Mouse (Mus musculus) v-Abl transformed pro-B cells (cell line): ENCODE results near the gene Gm11555.
"Not testable (repeated sequence)": the region's sequence is repeated elsewhere in the genome, so short reads cannot be mapped to it uniquely, and the experiment has no call there.

ENCODE experiments used
- in situ Hi-C, 2 experiments: fragments of 400-800 bp; cut with MboI; formaldehyde crosslinking; loops; one replicate each; pipeline ENCODE4 v1.15.1; 2025; ENCODE audit not compliant: unreplicated experiment in 2 of 2

Gm11555 gene

GRCm38 (mm10) chr11:99650136-99650535 is at the start of gene Gm11555:
Gene Gm11555 (minus strand): TSS chr11:99650236.
- in situ Hi-C loops, result no loop called here

DNA sequence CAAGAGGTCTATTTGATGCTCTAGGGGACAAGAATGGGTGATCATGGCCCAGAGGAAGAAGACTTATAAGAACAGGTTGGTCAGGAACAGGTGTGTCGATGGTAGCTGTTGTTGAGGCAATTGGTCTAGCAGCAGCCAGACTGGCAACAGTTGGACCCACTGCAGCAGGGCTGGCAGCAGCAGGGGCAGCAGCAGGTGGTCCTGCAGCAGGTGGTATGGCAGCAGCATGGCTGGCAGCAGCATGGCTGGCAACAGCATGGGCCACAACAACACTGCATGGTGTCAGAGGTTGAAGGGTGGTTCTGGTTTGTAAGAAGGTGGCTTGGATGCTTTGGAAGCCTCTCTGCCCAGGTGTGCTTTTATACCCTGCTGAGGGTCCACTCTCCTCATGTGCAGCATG is 40.4 kb upstream of the Gm11555 start, which contains the start of gene Gm14190:
Gm14190 (minus strand) TSS at position 278 of the 400 bp plus-strand sequence.
- in situ Hi-C loops, result no loop called here

DNA sequence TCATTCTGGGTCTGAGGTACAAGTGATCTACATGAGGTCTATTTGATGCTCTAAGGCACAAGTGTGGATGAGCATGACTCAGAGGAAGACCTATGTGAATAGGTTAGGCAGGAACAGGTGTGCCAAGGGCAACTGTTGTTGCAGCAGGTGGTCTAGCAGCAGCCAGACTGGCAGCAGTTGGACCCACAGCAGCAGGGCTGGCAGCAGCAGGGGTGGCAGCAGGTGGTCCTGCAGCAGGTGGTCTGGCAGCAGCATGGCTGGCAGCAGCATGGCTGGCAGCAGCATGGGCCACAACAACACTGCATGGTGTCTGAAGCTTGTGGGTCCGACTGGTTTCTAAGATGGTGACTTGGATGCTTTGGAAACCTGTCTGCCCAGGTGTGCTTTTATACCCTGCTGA is 35.2 kb upstream of the Gm11555 start:
- in situ Hi-C loops, result not testable (repeated sequence)

DNA sequence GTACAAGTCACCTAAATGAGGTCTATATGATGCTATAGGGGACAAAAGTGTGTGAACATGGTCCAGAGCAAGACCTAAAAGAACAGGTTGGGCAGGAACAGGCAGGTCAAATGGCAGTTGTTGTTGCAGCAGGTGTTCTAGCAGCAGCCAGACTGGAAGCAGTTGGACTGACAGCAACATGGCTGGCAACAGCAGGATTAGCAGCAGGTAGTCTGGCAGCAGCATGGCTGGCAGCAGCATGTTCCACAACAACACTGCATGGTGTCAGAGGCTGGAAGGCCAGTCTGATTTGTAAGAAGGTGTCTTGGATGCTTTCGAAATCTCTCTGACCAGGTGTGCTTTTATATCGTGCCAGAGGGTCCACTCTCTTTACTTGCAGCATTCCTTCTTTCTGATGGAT is 33.4 kb upstream of the Gm11555 start:
- in situ Hi-C loops, result no loop called here

GRCm38 (mm10) chr11:99665860-99666259 is 15.8 kb upstream of the Gm11555 start, which contains the start of gene Krtap4-6:
Gene Krtap4-6 (minus strand): TSS chr11:99665960.
- in situ Hi-C loops, result no loop called here

DNA sequence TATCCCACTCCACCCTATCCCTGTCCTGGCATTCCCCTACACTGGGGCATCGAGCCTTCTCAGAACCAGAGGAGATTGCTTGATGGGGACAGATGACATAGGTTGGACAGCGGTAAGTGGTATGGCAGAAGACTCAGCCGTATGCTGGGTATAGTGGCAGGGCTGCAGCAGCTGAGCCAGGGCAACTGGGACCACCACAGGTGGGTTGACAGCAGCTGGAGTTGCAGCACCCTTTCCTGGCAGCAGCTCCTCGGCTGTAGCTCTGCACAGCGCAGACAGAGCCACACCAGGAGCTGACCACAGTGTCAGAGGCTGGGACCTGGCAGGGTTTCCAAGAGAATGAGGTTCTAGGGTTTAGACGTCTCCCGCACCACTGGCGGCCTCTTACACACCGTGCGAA is 12.8 kb upstream of the Gm11555 start:
- in situ Hi-C loops, result no loop called here

- in situ Hi-C loops, result no loop called here
Measured at GRCm38 (mm10) chr11:99659256-99659655, 9.2 kb upstream of the Gm11555 start.

DNA sequence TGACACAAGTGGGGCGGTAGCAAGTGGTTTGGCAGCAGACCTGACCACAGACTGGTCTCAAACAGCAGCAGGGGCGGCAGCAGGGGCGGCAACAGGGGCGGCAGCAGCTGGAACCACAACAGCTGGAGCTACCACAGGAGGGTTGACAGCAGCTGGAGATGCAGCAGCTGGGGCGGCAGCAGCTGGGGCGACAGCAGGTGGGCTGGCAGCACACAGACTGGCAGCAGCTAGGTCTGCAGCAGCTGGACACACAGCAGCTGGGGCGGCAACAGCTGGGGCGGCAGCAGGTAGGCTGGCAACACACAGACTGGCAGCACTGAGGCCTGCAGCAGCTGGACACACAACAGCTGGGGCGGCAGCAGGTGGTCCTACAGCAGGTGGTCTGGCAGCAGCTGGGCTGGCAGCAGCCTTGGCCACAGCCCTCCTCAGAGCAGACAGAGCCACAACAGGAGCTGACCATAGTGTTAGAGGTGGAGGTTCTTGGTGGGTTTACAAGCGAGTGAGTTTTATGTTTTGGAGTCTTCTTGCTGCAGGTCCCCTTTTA is 8.5 kb upstream of the Gm11555 start, which contains the start of gene Gm11563:
Gm11563 (minus strand) TSS at position 494 of the 544 bp plus-strand sequence.
- in situ Hi-C loops, result not testable (repeated sequence)

DNA sequence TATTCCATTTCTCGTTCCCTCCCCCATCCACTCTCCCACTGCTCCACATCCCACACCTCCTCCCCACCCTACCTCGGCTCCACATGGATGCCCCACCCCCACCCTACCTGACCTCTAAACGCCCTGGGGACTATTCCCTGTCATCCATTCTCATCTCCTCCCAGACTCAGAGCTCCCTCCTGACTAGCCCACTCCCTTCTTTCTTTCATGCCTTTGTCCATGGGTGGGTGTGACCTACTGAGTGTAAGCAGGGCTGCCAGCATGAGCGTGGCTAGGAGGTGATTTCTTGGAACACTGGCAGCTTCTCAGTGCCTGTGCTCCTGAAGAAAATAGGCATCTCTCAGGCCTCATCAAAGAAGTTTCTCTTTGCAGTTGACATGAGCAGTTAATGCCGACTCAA is 7.0 kb upstream of the Gm11555 start:
- in situ Hi-C loops, result no loop called here

- in situ Hi-C loops, result no loop called here
Measured at GRCm38 (mm10) chr11:99646444-99646843, 3.6 kb downstream of the Gm11555 start.

DNA sequence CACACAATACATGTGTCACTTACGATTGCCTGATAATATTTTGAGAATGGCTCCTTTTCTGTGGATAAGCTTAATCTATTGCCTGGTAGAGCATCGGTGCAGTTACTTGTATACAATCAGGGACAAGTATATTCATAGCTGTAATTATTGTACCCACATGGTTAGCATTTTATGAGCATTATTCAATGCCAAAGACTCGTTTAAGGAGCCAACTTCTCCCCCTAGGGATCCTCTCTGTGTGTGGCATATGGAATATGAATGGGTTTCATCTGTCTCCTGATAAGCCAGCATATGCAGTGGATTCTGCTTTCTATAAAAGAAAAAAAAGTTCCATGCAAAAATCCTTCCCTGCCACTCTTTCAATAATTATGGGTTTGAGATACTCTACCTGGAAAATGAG is 5.7 kb downstream of the Gm11555 start:
- in situ Hi-C loops, result no loop called here

DNA sequence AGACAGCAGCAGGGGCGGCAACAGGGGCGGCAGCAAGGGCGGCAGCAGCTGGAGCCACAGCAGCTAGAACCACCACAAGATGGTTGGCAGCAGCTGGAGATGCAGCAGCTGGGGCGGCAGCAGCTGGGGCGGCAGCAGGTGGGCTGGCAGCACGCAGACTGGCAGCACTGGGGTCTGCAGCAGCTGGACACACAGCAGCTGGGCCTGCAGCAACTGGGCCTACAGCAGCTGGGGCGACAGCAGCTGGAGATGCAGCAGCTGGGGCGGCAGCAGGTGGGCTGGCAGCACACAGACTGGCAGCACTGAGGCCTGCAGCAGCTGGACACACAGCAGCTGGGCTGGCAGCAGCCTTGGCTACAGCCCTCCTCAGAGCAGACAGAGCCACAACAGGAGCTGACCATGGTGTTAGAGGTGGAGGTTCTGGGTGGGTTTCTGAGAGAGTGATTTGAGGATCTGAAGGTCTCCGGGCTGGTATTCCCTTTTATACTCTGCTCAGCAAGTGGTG is 6.3 kb downstream of the Gm11555 start, which contains the start of gene Krtap4-7:
Krtap4-7 (minus strand) TSS at position 455 of the 505 bp plus-strand sequence.
- in situ Hi-C loops, result not testable (repeated sequence)

- in situ Hi-C loops, result no loop called here
Measured at GRCm38 (mm10) chr11:99640926-99641325, 9.1 kb downstream of the Gm11555 start.

GRCm38 (mm10) chr11:99637086-99637485 is 12.9 kb downstream of the Gm11555 start:
- in situ Hi-C loops, result no loop called here

DNA sequence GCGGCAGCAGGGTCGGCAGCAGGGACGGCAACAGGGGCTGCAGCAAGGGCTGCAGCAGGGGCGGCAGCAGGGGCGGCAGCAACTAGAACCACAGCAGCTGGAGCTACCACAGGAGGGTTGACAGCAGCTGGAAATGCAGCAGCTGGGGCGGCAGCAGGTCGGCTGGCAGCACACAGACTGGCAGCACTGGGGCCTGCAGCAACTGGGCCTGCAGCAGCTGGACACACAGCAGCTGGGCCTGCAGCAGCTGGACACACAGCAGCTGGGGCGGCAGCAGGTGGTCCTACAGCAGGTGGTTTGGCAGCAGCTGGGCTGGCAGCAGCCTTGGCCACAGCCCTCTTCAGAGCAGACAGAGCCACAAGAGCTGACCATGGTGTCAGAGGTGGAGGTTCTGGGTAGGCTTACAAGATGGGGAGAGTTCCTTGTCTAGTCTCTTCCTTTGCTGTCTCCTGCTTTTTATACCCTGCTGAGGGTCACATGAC is 15.3 kb downstream of the Gm11555 start, which contains the start of gene Krtap4-2:
Krtap4-2 (minus strand) TSS at position 432 of the 482 bp plus-strand sequence.
- in situ Hi-C loops, result no loop called here

DNA sequence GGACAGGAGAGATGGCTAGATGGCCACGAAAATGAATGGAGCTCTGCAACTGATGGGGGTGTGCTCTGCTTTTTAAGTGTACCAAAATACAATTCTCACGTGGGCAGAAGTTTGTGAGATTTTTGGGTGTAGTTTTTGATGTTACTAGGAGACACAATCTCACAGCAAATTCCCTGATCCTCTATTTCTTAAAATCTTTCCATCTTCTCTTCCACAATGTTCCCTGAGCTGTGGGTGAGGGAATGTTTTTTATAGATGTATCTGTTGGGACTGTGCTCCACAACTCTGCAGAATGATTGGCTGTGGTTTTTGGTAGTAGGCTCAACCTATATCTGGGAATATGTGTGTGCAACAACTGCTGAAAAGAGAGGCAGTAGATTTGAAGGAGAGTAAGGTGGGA is 16.7 kb downstream of the Gm11555 start:
- in situ Hi-C loops, result no loop called here

DNA sequence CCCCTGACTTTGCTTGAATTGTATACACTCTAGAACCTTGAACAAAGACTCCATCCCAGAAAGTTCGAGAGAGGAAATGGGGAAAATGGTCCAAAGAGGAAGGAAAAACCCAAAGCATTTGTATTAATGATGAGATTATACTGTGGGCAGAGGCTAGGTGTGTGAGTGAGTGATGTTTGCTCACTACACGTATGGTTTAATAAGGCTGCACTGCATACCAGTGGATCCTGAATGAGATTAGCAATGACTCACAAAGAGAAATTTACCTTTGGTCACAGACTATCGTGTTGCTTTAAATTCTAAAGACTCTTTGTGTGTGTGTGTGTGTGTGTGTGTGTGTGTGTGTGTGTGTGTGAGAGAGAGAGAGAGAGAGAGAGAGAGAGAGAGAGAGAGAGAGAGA is 19.1 kb downstream of the Gm11555 start:
- in situ Hi-C loops, result no loop called here

- in situ Hi-C loops, result no loop called here
Measured at GRCm38 (mm10) chr11:99628138-99628537, 21.9 kb downstream of the Gm11555 start, which contains the start of gene Krtap4-1. Gene Krtap4-1 (minus strand): TSS chr11:99628238.

GRCm38 (mm10) chr11:99620335-99620734 is 29.7 kb downstream of the Gm11555 start, which contains the start of gene Gm11562:
Gene Gm11562 (minus strand): TSS chr11:99620435.
- in situ Hi-C loops, result no loop called here

DNA sequence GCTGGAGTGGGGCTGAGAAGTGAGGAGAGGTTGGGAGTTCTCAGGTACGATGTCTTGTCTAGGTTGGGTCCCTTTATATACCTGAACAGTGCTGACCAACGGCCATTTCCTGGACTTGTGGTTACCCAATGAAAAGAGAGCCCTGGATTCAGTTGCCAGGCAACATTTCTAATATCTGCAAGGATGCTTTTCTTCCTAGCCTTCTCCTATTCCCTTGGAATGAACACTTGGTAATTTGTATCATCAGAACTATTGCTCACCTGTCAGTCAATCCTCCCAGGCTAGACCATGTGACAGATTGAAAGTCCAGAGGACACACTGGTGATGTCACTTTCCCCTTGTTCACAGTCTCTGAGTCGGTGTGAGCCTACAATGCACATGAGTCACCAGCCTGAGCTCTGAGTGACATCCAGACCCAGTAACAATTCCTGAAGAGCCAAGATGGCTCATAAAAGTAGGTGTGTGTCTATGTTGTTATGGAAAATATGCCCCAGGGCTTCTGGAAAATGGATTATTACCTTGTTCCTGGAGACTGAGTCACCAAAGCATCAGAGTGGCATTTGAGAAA is 35.2 kb downstream of the Gm11555 start, which contains the start of gene Krtap2-4:
Krtap2-4 (minus strand) TSS at position 51 of the 568 bp plus-strand sequence.
- in situ Hi-C loops, result no loop called here

- in situ Hi-C loops, result not testable (repeated sequence)
Measured at GRCm38 (mm10) chr11:99610089-99610488, 39.9 kb downstream of the Gm11555 start, which contains the start of gene Gm11937. Gene Gm11937 (minus strand): TSS chr11:99610189.
